Mouse (Mus musculus): Measurements from ENCODE around the gene Zfand6.

GRCm38 (mm10) chr7:84686380-84686779, 3.4 kb downstream of the Zfand6 start:
- TF ChIP-seq POLR2A (IDR thresholded peaks at IDR 0.05; ENCODE audit: borderline replicate concordance, low read depth, low read length) (no peak), CTCF (IDR thresholded peaks at IDR 0.05; ENCODE audit: low read depth, low read length) (no peak)

All from bone marrow macrophage, adult 2 months (primary cell).